Mouse (Mus musculus) MN1 (cell line): ENCODE measurements around the gene Fpr2.
"Not testable (repeated sequence)": the region's sequence is repeated elsewhere in the genome, so short reads cannot be mapped to it uniquely, and the experiment has no call there.

Experiments used
- DNase-seq: peaks from one replicate; pipeline ENCODE4 v3.0.0-alpha.2; 2016; ENCODE audit warnings: low spot score

The Fpr2 gene

DNA sequence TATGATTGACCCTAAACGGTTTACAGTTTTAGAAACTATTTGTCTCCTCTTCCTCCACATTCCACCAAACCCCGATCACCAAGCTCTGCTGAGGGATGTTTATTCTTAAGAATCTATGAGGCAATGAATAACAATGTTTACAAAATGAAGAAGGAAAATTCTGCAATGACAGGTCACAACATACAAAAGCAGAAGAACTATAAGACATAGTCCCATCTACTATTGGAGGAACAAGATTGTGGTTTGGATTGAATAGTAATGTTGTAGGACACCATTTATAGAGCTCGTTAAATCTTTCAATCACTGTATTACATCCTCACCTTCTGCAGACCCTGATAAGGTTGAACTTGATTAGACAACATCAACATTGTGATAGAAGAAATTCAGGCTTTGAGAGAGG is 5.0 kb upstream of the Fpr2 start:
- DNase-seq = no peak

GRCm38 (mm10) chr17:17883840-17884239 is 3.8 kb upstream of the Fpr2 start, which contains the start of gene Fpr1:
Gene Fpr1 (minus strand): TSS chr17:17883940.
- no peak for DNase-seq

- no peak for DNase-seq
Measured at GRCm38 (mm10) chr17:17889732-17890425, 2.3 kb downstream of the Fpr2 start.

DNA sequence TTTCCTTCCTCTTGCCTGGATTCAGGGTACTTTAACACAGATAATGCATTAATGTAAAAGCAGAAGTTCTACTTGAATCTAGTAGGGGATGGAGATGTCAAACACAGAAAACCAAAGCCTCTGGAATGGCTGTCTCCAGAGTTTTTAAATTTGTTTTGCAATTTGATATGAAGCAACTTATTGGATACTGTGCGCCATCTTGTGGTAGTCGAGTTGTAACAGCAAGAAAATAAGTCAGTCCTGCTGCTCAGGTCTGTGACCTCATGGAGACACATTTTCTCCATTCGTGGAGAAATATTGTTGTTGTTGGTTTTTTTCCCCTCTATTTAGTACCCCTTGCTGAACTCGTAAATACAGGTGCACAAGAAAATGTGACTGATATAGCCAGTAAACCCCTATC is 8.4 kb downstream of the Fpr2 start:
- DNase-seq = peak; percentile 69

- peak; percentile 45 for DNase-seq
Measured at GRCm38 (mm10) chr17:17899268-17899667, 11.6 kb downstream of the Fpr2 start.

DNA sequence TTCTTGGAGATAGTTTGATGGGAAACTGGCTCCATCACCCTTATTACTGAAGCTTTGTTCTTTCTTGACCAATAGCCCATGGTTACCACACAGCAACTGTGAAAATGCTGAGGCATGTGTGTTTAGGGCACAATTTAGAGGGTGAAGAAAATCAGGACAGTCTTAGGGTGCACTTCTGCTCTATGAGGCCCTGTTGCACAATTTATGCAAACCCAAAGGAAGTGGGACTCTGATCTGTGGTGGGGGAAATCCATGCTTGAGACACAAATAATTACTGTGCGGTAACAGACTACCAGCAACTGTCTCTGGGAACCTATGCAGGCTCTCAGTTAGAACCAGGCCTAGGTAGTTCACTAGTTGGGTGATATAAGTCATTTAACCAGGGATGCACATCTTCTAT is 13.1 kb downstream of the Fpr2 start:
- DNase-seq = no peak

DNA sequence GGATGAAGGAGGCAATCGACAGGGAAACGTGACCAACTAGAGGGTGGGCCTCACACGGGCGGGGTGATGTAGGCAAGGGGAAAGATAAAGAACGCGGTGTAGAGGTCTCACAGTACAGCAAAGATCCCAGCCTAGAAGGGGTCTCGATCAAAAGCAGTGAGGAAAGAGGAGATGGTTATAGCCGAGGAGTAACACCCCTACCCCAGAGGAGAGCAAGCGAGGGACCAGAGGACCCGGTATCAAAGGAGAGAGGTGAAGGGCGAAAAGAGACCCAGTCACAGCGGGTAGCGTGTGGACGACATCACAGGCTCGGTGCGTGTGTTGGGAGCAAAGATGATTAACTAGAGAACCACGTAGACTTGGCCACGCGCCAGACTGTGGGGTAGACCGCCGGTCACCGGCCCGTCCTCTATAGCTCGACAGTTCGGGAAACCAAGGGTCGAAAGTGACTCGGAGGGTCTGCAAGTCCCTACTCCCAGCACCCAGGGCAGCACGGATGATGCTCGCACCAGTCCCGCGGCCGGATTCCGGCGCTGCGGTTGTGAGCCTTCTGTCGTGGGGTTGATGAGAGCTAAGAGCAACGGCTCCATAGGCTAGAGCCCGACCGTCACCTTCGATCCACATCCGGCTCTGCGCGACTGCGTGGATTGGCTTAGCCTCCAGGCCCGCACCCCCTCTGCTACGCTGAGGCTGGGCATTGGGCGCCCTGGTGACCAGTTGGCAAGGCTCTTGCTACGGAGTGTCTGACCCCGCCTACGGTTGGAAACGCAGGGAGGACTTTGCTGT is 22.2 kb downstream of the Fpr2 start:
- DNase-seq = peak; percentile 91

GRCm38 (mm10) chr17:17912618-17913017 is 25.0 kb downstream of the Fpr2 start:
- DNase-seq = not testable (repeated sequence)

DNA sequence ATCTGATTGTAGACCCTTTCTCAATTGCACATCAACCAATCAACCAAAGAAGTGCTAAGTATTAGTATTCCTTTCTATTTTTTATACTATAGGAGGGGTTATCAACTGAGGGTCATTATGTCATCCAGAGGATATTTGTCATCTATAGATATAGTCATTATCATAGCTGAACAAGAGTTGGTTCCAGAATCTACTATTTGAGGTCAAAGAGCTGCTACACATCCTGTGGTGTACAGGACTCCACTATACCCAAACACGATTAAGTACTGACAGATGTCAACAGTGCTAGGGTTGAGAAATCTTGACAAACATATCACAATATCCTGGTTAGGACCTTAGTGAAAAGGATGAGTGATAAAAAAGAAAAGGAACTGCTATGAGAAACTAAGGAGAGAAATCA is 29.8 kb downstream of the Fpr2 start:
- no peak for DNase-seq

DNA sequence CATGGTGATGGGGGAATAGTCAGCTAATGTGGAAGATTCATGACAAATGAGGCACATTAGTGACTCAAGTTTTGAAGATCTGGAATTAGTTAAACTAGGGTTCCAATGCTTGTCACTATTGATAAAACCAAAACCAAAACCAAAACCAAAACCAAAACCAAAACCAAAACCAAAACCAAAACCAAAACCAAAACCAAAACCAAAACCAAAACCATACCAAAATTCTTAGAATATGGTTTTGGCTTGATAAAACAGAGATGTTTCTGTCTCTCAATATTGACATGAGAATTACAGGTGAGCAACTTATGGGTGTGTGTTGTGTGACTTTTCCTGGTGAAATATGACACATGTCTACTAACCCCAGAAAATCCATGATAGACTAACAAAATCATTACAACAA is 30.2 kb downstream of the Fpr2 start:
- no peak for DNase-seq
